Mouse (Mus musculus): ENCODE measurements around the gene Sppl3. TPM values are rescaled to one million over a fixed set of nuclear protein-coding genes. Genes with fewer than 3 reads are reported as not detected.
A peak's percentile ranks its signal among the peaks of the same experiment; 100 is the strongest.

The Sppl3 gene
- polyA plus RNA-seq, 1 experiment from 2014 or later, result 17.8 TPM

DNA sequence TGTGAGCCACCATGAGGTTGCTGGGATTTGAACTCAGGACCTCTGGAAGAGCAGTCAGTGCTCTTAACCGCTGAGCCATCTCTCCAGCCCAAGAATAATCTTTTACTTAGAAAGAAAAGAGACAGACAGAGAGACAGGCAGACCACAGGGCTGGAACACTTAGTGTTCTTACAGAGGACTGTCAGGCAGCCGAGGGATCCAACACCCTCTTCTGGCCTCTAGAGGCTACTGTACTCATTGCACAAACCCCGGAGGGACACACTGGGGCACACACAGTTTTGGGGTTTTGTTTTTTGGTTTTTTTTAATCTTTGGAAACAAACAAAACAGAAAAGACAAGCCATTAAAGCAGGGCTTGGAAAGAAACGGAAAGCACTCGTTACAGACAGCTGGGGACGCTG is 118.4 kb downstream of the Sppl3 start:
- no peak overlapping the region for H3K4me2 ChIP-seq
- H3K9me3 ChIP-seq (replicated peaks), result no peaks in the 10 kb centered on the region
- H3K27ac ChIP-seq, result no peak overlapping the region
- H3K4me1 ChIP-seq (replicated peaks), result peaks cover 27% of the 10 kb centered on the region
- no peaks in the 10 kb centered on the region for H3K27me3 ChIP-seq
- no peak overlapping the region for H3K4me3 ChIP-seq
- peaks cover 15% of the 10 kb centered on the region; the same call in 1 of the 2 replicates for H3K36me3 ChIP-seq
- ATAC-seq (replicated peaks; ENCODE audit: insufficient number of reproducible peaks, insufficient read depth, low FRiP score, low read depth), result no peak
- no peak overlapping the region for H3K9ac ChIP-seq
- WGBS, result 85% methylated on average over 6 of the region's 6 CpGs

DNA sequence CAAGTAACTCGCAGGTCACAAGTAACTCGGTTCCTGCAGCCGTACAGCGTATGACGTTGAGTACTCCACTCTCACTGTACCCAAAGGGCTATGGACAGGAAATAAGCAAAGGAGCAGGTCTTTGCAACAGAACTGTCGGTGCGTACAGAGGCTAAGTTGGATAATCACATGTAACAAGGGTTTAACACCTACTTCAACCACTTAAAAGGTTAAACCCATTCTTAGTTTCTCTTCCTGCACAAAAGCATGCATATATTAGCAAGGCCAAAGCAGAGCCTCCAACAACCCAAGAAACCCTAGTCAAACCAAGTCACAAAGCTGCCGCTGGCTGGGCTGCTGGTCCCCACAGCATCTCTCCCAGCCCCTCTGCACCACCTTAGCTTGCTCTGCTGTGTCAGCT is 121.5 kb downstream of the Sppl3 start:
- Histone ChIP-seq H3K27me3 (no peaks in the 10 kb centered on the region), H3K4me1 (replicated peaks) (peaks cover 17% of the 10 kb centered on the region), H3K27ac (no peak overlapping the region), H3K4me3 (no peak overlapping the region), H3K4me2 (no peak overlapping the region), H3K9me3 (replicated peaks) (no peaks in the 10 kb centered on the region), H3K9ac (no peak overlapping the region), H3K36me3 (peaks cover 9% of the 10 kb centered on the region; the same call in 1 of the 2 replicates)
- WGBS, result 85% methylated on average over 8 of the region's 8 CpGs
- no peak for ATAC-seq (replicated peaks; ENCODE audit: insufficient number of reproducible peaks, insufficient read depth, low FRiP score, low read depth)

DNA sequence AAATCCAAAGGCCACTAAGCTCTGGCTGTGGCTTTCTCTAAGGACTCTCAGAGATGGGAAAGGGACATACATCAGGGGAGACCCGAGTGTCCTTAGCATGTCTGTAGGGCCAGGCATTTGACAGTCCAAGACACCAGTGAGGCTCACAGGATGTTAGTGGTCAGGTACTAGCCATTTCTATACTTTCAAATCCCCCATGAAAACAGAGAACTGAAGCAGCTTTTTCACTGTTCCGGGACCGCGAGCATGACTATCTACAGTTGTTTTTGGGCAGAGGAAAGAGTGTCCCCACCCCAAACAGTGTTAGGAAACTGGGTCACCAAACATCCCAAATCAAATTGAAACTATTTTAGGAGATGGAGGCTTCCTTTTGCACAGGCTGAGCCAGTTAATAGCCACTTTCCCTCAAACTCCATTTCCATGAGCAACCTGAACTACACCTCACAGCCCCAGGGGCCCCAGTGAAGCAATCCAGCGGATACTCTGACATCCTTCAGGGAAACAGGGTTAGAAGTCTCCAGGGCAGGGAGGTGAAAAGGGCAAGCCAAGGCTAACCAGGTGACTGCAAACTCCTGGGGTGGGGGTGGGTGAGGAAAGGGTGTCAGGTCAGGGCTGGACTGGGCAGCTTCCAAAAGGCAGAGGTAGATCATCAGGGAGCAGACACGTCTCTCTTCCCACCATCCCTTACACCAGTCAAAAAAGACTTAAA is 122.6 kb downstream of the Sppl3 start:
- no peaks in the 10 kb centered on the region for H3K9me3 ChIP-seq (replicated peaks)
- peaks cover 17% of the 10 kb centered on the region for H3K4me1 ChIP-seq (replicated peaks)
- H3K4me2 ChIP-seq, result peak overlapping the region; percentile 97
- H3K4me3 ChIP-seq, result peak overlapping the region; percentile 90
- peaks cover 9% of the 10 kb centered on the region; the same call in 1 of the 2 replicates for H3K36me3 ChIP-seq
- ATAC-seq (replicated peaks; ENCODE audit: insufficient number of reproducible peaks, insufficient read depth, low FRiP score, low read depth), result no peak
- no peaks in the 10 kb centered on the region for H3K27me3 ChIP-seq
- H3K9ac ChIP-seq, result peak overlapping the region; percentile 38; the same call in 1 of the 2 replicates
- 61% methylated on average over 6 of the region's 6 CpGs for WGBS
- H3K27ac ChIP-seq, result no peak overlapping the region

DNA sequence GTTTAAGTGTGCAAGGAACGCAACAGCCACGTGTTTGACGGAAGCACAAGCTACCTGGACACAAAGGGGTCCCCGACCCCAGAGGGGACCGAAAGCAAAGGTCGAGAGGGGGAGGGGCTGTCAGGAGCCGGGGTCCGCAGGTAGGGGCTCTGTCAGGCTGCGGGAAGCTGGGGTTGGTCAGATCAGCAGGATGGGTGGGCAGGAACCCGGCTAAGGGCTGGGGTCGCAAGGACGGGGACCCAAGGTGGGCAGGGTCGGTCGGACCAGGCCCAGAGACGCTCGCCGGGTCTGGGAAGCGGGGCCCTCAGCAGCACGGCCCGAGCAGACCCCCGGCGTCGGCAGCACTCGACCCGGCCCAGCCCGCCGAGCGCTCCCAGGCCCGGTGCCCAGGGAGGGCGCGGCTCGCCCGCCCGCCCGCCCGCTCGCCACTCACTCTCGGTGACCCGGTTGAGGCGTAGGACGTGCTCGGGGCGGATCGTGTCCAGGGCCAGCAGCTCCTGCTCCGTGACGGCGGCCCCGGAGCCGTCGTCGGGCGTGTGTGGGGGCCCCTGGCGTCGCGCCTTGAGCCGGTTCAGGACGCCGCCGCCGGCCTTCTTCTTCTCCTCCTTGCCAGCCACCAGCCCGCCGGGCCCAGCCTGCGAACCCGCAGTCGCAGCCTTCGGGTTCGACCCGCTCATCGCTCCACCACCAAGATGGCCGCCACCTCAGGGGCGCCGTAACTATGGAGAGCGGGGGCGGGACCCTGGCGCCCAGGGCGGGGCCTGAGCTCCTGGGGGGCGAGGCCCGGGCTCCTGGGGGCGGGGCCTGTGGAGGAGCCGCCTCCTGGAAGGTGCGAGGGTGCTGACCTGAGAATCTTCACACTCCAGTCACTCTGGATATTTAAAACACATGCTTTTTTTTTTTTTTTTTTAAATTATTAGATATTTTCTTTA is 123.6 kb downstream of the Sppl3 start, which contains the start of gene Unc119b:
Gene Unc119b (minus strand): TSS at position 742 of the 932 bp plus-strand sequence.
- H3K27ac ChIP-seq, result peak within 1 kb of the TSS; percentile 29; the same call in 1 of the 2 replicates

DNA sequence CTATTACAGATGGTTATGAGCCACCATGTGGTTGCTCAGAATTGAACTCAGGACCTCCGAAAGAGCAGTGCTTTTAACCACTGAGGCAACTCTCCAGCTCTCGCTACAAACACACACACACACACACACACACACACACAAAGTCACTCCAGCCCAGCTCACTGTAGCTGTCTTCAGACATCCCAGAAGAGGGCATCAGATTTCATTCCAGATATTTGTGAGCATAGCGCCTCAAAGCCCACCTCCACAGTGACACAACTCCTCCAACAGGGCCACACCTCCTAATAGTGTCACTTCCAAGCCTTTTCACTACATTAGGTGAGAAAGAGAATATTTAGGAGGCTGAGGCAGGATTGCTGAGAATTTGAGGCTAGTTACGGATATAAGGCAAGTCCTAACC is 128.2 kb downstream of the Sppl3 start:
- Histone ChIP-seq H3K27me3 (no peaks in the 10 kb centered on the region), H3K4me2 (no peak overlapping the region), H3K4me3 (no peak overlapping the region), H3K4me1 (replicated peaks) (peaks cover 2% of the 10 kb centered on the region), H3K27ac (no peak overlapping the region), H3K36me3 (0 out of 2 replicates have a peak, but pooled peaks cover 3% of the 10 kb centered on the region), H3K9ac (no peak overlapping the region), H3K9me3 (replicated peaks) (no peaks in the 10 kb centered on the region)
- WGBS, result 67% methylated on average over 4 of the region's 4 CpGs
- no peak for ATAC-seq (replicated peaks; ENCODE audit: insufficient number of reproducible peaks, insufficient read depth, low FRiP score, low read depth)

More for the DNA sequence above, 123.6 kb downstream of the Sppl3 start, which contains the start of gene Unc119b:
- Histone ChIP-seq H3K4me3 (peak within 1 kb of the TSS; percentile 90), H3K36me3 (0 out of 2 replicates have a peak, but pooled peaks cover 4% of the 10 kb centered on the region), H3K27me3 (no peaks in the 10 kb centered on the region), H3K4me1 (replicated peaks) (peaks cover 17% of the 10 kb centered on the region), H3K4me2 (peak within 1 kb of the TSS; percentile 97), H3K9ac (peak within 1 kb of the TSS; percentile 75), H3K9me3 (replicated peaks) (no peaks in the 10 kb centered on the region)
- ATAC-seq (replicated peaks; ENCODE audit: insufficient number of reproducible peaks, insufficient read depth, low FRiP score, low read depth), result peak; percentile 95
- WGBS, result under 1% methylated on average over 78 of the region's 81 CpGs

- WGBS, result 69% methylated on average over 3 of the region's 3 CpGs
Measured at GRCm38 (mm10) chr5:115140726-115141125, 129.8 kb downstream of the Sppl3 start.

GRCm38 (mm10) chr5:115142166-115142697 is 131.3 kb downstream of the Sppl3 start:
- no peak for ATAC-seq (replicated peaks; ENCODE audit: insufficient number of reproducible peaks, insufficient read depth, low FRiP score, low read depth)
- WGBS, result 86% methylated on average over 9 of the region's 9 CpGs
- H3K4me1 ChIP-seq (replicated peaks), result no peaks in the 10 kb centered on the region
- no peaks in the 10 kb centered on the region for H3K27me3 ChIP-seq
- no peak overlapping the region for H3K9ac ChIP-seq
- H3K4me3 ChIP-seq, result no peak overlapping the region
- H3K36me3 ChIP-seq, result peaks cover 19% of the 10 kb centered on the region
- no peak overlapping the region for H3K27ac ChIP-seq
- H3K4me2 ChIP-seq, result no peak overlapping the region
- H3K9me3 ChIP-seq (replicated peaks), result no peaks in the 10 kb centered on the region

More at GRCm38 (mm10) chr5:115140726-115141125, 129.8 kb downstream of the Sppl3 start:
- Histone ChIP-seq H3K36me3 (0 out of 2 replicates have a peak, but pooled peaks cover 5% of the 10 kb centered on the region), H3K27ac (no peak overlapping the region), H3K27me3 (no peaks in the 10 kb centered on the region), H3K9ac (no peak overlapping the region), H3K4me2 (no peak overlapping the region), H3K9me3 (replicated peaks) (no peaks in the 10 kb centered on the region), H3K4me1 (replicated peaks) (no peaks in the 10 kb centered on the region), H3K4me3 (no peak overlapping the region)
- ATAC-seq (replicated peaks; ENCODE audit: insufficient number of reproducible peaks, insufficient read depth, low FRiP score, low read depth), result no peak

DNA sequence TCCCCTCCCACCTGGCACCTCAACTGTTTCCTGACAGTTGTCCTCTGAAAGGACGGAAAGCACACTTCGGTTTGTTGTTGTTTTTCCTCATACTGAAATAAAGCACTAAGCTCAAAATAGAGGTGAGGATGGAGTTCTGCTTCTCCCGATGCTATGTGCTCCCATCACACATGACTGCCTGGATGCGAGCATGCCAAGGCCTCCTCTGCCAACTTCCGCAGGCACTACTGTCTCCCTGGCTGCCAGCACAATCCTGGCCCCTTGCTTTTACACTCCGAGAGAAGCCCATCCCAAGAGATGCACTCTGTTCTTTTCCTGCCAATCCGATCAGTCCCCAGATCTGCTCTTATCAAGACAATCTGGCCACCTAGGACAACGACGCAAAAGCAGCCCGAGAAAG is 132.6 kb downstream of the Sppl3 start:
- H3K9ac ChIP-seq, result no peak overlapping the region
- WGBS, result 72% methylated on average over 10 of the region's 10 CpGs
- H3K27ac ChIP-seq, result no peak overlapping the region
- no peaks in the 10 kb centered on the region for H3K4me1 ChIP-seq (replicated peaks)
- no peak overlapping the region for H3K4me3 ChIP-seq
- no peaks in the 10 kb centered on the region for H3K27me3 ChIP-seq
- H3K36me3 ChIP-seq, result peaks cover 33% of the 10 kb centered on the region
- no peak for ATAC-seq (replicated peaks; ENCODE audit: insufficient number of reproducible peaks, insufficient read depth, low FRiP score, low read depth)
- no peaks in the 10 kb centered on the region for H3K9me3 ChIP-seq (replicated peaks)
- no peak overlapping the region for H3K4me2 ChIP-seq

- Histone ChIP-seq H3K4me2 (no peak overlapping the region), H3K36me3 (peaks cover 40% of the 10 kb centered on the region), H3K4me3 (no peak overlapping the region), H3K4me1 (replicated peaks) (no peaks in the 10 kb centered on the region), H3K27me3 (no peaks in the 10 kb centered on the region), H3K9ac (no peak overlapping the region), H3K9me3 (replicated peaks) (no peaks in the 10 kb centered on the region), H3K27ac (no peak overlapping the region)
- 72% methylated on average over 6 of the region's 6 CpGs for WGBS
- ATAC-seq (replicated peaks; ENCODE audit: insufficient number of reproducible peaks, insufficient read depth, low FRiP score, low read depth), result no peak
Measured at GRCm38 (mm10) chr5:115144471-115144870, 133.5 kb downstream of the Sppl3 start.

GRCm38 (mm10) chr5:115145253-115145968 is 134.5 kb downstream of the Sppl3 start:
- Histone ChIP-seq H3K9ac (no peak overlapping the region), H3K4me1 (replicated peaks) (no peaks in the 10 kb centered on the region), H3K36me3 (peaks cover 50% of the 10 kb centered on the region), H3K4me2 (no peak overlapping the region), H3K27me3 (no peaks in the 10 kb centered on the region), H3K4me3 (no peak overlapping the region), H3K9me3 (replicated peaks) (no peaks in the 10 kb centered on the region), H3K27ac (no peak overlapping the region)
- no peak for ATAC-seq (replicated peaks; ENCODE audit: insufficient number of reproducible peaks, insufficient read depth, low FRiP score, low read depth)
- 81% methylated on average over 11 of the region's 11 CpGs for WGBS

Measured in heart, embryonic 15.5 days (tissue).